Mouse (Mus musculus) CD4-positive helper T cell, adult 2 months (primary cell): ENCODE results near the gene Slc8a1.

Source experiments
- DNase-seq: peaks from one replicate; pipeline ENCODE4 v3.0.0-alpha.2; 2012; ENCODE audit warnings: low read depth, missing footprints, low spot score

Slc8a1 gene

GRCm38 (mm10) chr17:81576893-81577292, 161.3 kb downstream of the Slc8a1 start:
- no peak for DNase-seq

DNA sequence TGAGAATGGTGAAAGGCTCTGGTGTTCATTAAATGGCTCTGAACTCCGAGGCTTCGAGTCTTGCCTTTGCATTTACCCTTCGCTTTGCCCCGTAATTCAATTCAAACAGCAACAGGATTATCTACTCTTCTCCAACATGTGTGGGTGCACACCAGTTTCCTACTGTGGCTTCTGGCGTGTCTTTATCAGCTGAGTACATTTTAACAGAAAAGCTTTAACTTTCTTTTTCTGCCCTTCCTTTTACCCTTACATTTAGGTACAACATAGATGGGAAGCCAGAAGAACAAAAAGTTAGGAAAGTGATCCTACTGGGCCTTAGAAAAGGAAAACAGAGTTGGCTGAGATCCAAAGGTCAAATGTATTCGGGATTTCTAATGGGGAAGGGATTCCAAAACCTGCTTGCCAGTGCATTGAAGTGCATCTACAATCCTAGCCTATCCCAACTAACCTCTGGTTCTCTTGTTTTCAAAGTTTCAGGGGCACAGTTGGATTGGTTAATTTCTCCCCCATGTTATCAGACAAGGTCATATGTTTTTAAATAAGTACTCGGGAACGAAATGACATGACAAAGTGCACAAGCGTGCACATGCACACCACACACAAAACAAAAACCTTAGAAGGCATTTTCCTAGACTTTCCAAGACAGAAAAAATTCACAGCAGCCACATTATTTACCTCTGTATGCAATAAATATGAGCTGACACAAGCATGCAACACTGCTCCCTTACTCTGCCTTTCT, 172.4 kb downstream of the Slc8a1 start:
- no peak for DNase-seq

GRCm38 (mm10) chr17:81554052-81554734, 184.0 kb downstream of the Slc8a1 start:
- DNase-seq, result no peak

GRCm38 (mm10) chr17:81551856-81552635, 186.1 kb downstream of the Slc8a1 start:
- DNase-seq, result no peak

GRCm38 (mm10) chr17:81550864-81551263, 187.3 kb downstream of the Slc8a1 start:
- no peak for DNase-seq

DNA sequence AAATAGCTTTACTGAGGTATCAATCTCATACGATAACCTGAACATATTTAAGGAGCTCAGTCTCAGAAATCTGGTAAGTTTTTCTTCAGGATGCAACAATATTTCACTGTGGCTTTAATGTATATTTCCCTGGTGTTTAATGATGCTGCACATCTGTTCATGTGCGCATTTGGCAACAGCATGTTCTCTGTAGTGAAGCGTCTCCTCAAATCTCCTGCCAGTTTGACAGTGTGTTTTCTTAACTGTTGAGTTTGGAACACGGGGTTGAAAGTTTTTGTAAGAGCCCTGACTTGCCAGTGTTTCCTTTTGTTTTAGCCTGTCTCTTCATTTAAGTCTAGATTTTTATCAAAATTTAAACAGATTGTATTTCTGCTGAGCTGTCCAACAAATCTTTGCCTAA, 190.2 kb downstream of the Slc8a1 start:
- DNase-seq, result no peak

DNA sequence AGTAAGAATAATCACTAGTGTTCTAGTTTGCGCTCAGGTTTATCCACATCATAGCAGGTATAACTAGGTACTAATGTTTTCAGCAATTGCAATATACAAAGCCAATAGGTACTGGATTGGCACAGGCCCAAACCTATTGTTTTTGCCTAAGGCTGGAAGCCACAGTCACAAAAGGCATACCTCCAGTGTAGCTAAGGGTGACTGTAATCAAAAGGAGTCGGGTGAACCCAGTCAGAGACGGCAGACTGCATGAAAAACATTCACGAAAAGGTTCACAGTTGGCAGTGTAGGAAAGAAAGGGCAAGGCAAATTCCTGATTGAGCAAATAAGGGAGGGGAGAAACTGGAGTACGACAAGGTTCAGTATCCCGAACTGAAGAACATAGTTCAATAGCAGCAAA, 191.7 kb downstream of the Slc8a1 start:
- no peak for DNase-seq

GRCm38 (mm10) chr17:81546012-81546411, 192.2 kb downstream of the Slc8a1 start:
- DNase-seq, result no peak

GRCm38 (mm10) chr17:81544926-81545325, 193.3 kb downstream of the Slc8a1 start:
- DNase-seq, result no peak

DNA sequence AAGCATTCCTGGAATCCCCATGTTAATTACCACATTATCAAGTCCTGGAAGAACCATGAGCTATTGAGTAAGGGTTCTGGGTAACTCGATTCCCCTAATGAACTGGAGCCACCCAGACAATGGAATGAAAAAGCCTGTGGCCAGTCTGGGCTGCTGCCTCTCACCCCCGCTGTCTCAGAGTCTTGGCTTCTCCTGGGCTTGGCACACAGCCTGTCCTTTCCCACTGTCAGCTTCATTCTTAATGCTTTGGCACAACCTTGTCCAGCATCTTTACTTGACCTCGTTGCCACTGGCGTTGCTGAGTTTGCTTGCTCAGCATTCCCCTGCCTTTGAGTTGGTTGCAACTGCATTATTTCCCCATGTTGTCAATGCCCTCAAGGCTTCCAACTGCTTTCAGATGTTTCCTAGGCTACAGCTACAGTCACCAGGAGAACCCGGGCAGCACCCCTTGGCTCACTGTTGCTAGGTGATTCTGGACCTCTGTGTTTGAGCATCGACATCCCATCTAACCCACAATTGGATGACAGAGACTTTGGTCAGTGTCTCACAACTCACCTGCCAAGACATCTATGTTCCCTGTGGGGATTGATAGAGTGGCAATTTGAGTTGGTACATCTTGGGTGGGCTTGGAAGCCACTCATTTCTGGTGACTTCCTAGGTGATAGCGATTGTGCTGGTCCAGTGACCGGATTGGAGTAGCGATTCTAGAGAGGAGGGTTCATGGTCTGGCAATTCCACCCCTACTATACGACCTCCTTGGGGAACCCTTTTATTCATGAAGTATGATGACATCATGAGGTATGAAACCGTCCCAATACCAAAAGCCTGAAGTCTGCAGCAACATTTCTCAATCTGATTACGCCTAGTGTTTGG, 195.6 kb downstream of the Slc8a1 start:
- DNase-seq, result no peak

- DNase-seq, result no peak
Measured at GRCm38 (mm10) chr17:81538163-81539160, 199.7 kb downstream of the Slc8a1 start.

- DNase-seq, result no peak
Measured at GRCm38 (mm10) chr17:81536093-81536492, 202.1 kb downstream of the Slc8a1 start.

GRCm38 (mm10) chr17:81529849-81530248, 208.3 kb downstream of the Slc8a1 start:
- DNase-seq, result no peak

DNA sequence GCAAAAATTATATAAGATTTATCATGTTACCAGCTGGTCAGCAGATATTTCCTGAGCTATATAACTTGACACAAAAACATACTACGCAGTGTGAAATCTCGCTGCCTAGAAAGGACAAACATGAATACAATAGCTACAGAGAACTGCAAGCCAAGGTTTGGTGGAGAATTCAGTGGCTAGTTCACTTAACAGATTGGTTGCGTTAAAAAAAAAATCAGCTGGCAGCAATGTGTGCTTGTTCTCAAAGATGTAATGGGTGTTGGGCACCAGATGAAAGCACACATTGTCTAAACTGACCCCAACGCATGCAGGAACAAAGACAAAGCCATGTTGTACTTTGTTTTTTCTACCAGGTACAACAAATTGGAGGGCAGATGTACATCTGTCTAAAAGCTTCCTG, 209.2 kb downstream of the Slc8a1 start:
- no peak for DNase-seq

GRCm38 (mm10) chr17:81526463-81526862, 211.7 kb downstream of the Slc8a1 start:
- DNase-seq, result no peak

GRCm38 (mm10) chr17:81524826-81525225, 213.4 kb downstream of the Slc8a1 start:
- no peak for DNase-seq

DNA sequence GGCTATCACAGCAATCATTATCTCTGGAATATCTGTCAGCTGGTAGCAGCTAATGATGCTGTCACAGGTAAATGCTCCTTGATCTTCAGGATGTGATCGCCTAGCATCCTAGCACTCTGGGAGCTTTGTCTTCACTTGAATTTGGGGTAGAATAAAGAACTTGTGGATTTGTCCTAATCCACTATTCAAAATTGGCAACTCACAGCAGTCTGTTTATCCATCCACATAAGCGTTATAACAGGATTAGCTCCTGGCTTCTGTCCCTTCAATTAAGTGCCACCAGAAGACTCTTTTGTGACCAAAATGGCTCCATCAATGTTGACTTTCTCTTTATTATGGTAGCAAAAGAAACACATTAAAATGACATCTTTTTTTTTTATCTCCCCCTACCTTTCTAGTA, 214.2 kb downstream of the Slc8a1 start:
- no peak for DNase-seq

DNA sequence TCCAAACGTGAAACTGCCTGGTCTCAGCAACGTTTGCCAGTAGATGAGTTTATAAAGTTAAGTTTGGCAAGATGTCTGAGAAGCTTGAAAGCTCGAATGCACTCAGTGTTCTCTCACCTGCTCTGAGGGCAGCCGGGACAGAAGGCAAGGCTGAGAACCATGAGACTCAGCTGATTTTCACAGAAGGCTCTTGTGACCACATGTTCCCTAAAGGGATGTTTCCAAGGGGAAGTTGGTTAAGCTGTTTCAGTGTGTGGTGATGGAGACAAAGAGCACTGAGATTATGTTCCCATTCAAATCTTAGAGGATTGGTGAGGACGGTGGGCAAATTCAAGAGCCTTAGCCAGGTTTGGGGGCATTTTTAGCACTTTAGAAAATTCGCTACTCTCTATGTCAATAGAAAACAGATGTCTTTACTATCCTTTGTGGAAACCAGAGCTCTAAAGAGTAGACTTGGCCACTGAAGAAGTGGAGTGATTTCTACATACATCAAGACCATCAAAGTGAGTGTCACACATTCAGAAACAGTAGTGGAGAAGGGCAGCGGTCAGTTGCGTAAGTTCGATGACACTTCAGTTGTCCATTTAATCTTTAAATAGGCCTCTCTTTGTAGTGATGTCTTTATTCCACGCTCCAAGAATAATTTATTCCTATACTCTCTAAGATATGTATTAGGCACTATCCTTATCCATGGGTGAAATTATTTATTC, 219.7 kb downstream of the Slc8a1 start:
- DNase-seq, result no peak

GRCm38 (mm10) chr17:81516155-81516554, 222.0 kb downstream of the Slc8a1 start:
- DNase-seq, result no peak

DNA sequence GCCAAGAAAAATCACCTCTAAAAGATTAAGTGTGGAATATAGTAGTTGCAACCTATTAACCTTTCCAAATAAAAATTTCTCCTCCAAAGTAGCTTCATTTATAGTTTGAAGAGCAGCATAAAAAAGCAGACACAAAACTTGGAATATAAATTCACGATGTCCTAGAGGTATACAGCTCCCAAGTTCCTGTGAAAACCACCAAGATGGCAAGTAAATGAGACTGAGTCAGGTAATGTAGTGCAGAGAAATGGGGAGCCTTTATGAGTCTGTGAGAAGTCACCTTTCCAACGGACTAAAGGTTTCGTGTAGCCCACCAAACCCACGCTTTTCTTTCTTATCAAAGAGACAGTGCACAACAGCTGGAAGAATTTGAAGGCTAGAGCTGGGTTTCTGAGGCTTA, 224.2 kb downstream of the Slc8a1 start:
- no peak for DNase-seq
